Mouse (Mus musculus) midbrain, embryonic 16.5 days (tissue): ENCODE data around the gene Tnpo1. TPM values are rescaled to one million over a fixed set of nuclear protein-coding genes. Genes with fewer than 3 reads are reported as not detected.
A peak's percentile ranks its signal among the peaks of the same experiment; 100 is the strongest.

Experiments used
- ATAC-seq: fragments of 200-750 bp; cut with Nextera tagmentation; 2 replicates; pipeline ENCODE4 v1.8.0; 2017; ENCODE audit warnings: moderate TSS enrichment
- H3K27ac ChIP-seq: fragments of 300-500 bp; sonication (generic); 2 replicates; pipeline ENCODE4 v1.5.1; 2014; ENCODE audit warnings: mild to moderate bottlenecking, low read length, mixed read lengths
- H3K27me3 ChIP-seq: fragments of 300-500 bp; sonication (generic); 2 replicates; pipeline ENCODE4 v1.6.1; 2014; ENCODE audit warnings: low read depth, low read length, mixed read lengths; ENCODE audit not compliant: control insufficient read depth, insufficient read depth
- H3K36me3 ChIP-seq: fragments of 300-500 bp; sonication (generic); 2 replicates; pipeline ENCODE4 v1.6.1; 2014; ENCODE audit warnings: mild to moderate bottlenecking, low read length, moderate library complexity, mixed read lengths; ENCODE audit not compliant: control insufficient read depth, insufficient read depth
- H3K4me1 ChIP-seq: fragments of 300-500 bp; sonication (generic); 2 replicates; pipeline ENCODE4 v1.6.1; 2014; ENCODE audit warnings: mild to moderate bottlenecking, low read length, mixed read lengths; ENCODE audit not compliant: control insufficient read depth, insufficient read depth
- H3K4me2 ChIP-seq: fragments of 300-500 bp; sonication (generic); 2 replicates; pipeline ENCODE4 v1.6.1; 2014; ENCODE audit warnings: mild to moderate bottlenecking, low read length, mixed read lengths
- H3K4me3 ChIP-seq: fragments of 300-500 bp; sonication (generic); 2 replicates; pipeline ENCODE4 v1.5.1; 2014; ENCODE audit warnings: low read depth, mild to moderate bottlenecking, low read length, moderate library complexity, mixed read lengths
- H3K9ac ChIP-seq: fragments of 300-500 bp; sonication (generic); 2 replicates; pipeline ENCODE4 v1.6.1; 2014; ENCODE audit warnings: low read depth, low read length, mixed read lengths
- H3K9me3 ChIP-seq: fragments of 300-500 bp; sonication (generic); replicated peaks from 2 replicates; pipeline ENCODE4 v1.6.1; 2014; ENCODE audit warnings: mild to moderate bottlenecking, low read length, mixed read lengths; ENCODE audit not compliant: control insufficient read depth, poor library complexity, severe bottlenecking
- WGBS: fragments of 180-500 bp; shearing (Covaris S2); extraction: QIAGEN DNeasy Blood & Tissue Kit; methylation state at CpG from one replicate; pipeline ENCODE4 v1.1.7; 2014; 5-methylcytosine and 5-hydroxymethylcytosine counted together
- polyA plus RNA-seq: library from polyadenylated mRNA; unstranded; fragments of >200 nt; fragmentation: Nextera tagmentation; extraction: Ambion mirVana; gene quantifications from 2 replicates; pipeline ENCODE4 v1.2.1, GENCODE M21; 2015

Tnpo1 gene
- polyA plus RNA-seq, 1 experiment from 2014 or later, result 40.8 TPM

- Histone ChIP-seq H3K4me3 (peak within 1 kb of the TSS; percentile 90), H3K36me3 (no peaks in the 10 kb centered on the region), H3K9ac (peak within 1 kb of the TSS; percentile 91), H3K9me3 (no peaks in the 10 kb centered on the region), H3K27ac (peak within 1 kb of the TSS; percentile 90), H3K4me2 (peak within 1 kb of the TSS; percentile 70), H3K27me3 (no peaks in the 10 kb centered on the region), H3K4me1 (peaks cover 8% of the 10 kb centered on the region)
- ATAC-seq, result peak; percentile 98
- under 1% methylated on average over 47 of the region's 61 CpGs for WGBS
Observed at GRCm38 (mm10) chr13:98815147-98815785, 110.9 kb downstream of the Tnpo1 start, which contains the start of gene Fcho2. Gene Fcho2 (minus strand): TSS chr13:98815449.

- H3K36me3 ChIP-seq, result no peaks in the 10 kb centered on the region
- peak overlapping the region; percentile 90 for H3K27ac ChIP-seq
- H3K9ac ChIP-seq, result peak overlapping the region; percentile 91
- peak; percentile 74 for ATAC-seq
- under 1% methylated on average over 73 of the region's 81 CpGs for WGBS
- peaks cover 8% of the 10 kb centered on the region for H3K4me1 ChIP-seq
- peak overlapping the region; percentile 90 for H3K4me3 ChIP-seq
- H3K9me3 ChIP-seq, result no peaks in the 10 kb centered on the region
- no peaks in the 10 kb centered on the region for H3K27me3 ChIP-seq
- H3K4me2 ChIP-seq, result peak overlapping the region; percentile 70
Observed at GRCm38 (mm10) chr13:98814275-98815040, 111.7 kb downstream of the Tnpo1 start.

- Histone ChIP-seq H3K4me1 (peaks cover 8% of the 10 kb centered on the region), H3K9ac (peak overlapping the region; percentile 91; the same call in 1 of the 2 replicates), H3K4me2 (peak overlapping the region; percentile 70), H3K27ac (no peak overlapping the region; the same call in 1 of the 2 replicates), H3K9me3 (no peaks in the 10 kb centered on the region), H3K36me3 (no peaks in the 10 kb centered on the region), H3K4me3 (peak overlapping the region; percentile 90), H3K27me3 (no peaks in the 10 kb centered on the region)
- WGBS, result 27% methylated on average over 12 of the region's 12 CpGs
- no peak for ATAC-seq
Observed at GRCm38 (mm10) chr13:98813596-98814274, 112.4 kb downstream of the Tnpo1 start.

- Histone ChIP-seq H3K4me3 (peak overlapping the region; percentile 14; the same call in 1 of the 2 replicates), H3K36me3 (no peaks in the 10 kb centered on the region), H3K4me2 (peak overlapping the region; percentile 70; the same call in 1 of the 2 replicates)
Observed at GRCm38 (mm10) chr13:98813167-98813566, 113.0 kb downstream of the Tnpo1 start.

GRCm38 (mm10) chr13:98812285-98812684 is 113.9 kb downstream of the Tnpo1 start:
- no peaks in the 10 kb centered on the region for H3K9me3 ChIP-seq
- no peaks in the 10 kb centered on the region for H3K36me3 ChIP-seq
- ATAC-seq, result no peak
- H3K4me1 ChIP-seq, result peaks cover 8% of the 10 kb centered on the region
- H3K27me3 ChIP-seq, result no peaks in the 10 kb centered on the region
- H3K4me2 ChIP-seq, result no peak overlapping the region
- no peak overlapping the region for H3K9ac ChIP-seq
- 77% methylated on average over 4 of the region's 4 CpGs for WGBS
- H3K27ac ChIP-seq, result no peak overlapping the region
- H3K4me3 ChIP-seq, result no peak overlapping the region

More at GRCm38 (mm10) chr13:98813167-98813566, 113.0 kb downstream of the Tnpo1 start:
- 76% methylated on average over 2 of the region's 2 CpGs for WGBS
- H3K9ac ChIP-seq, result no peak overlapping the region
- H3K9me3 ChIP-seq, result no peaks in the 10 kb centered on the region
- H3K4me1 ChIP-seq, result peaks cover 8% of the 10 kb centered on the region
- no peak overlapping the region for H3K27ac ChIP-seq
- H3K27me3 ChIP-seq, result no peaks in the 10 kb centered on the region
- ATAC-seq, result no peak

- Histone ChIP-seq H3K27me3 (no peaks in the 10 kb centered on the region), H3K36me3 (no peaks in the 10 kb centered on the region), H3K9ac (no peak overlapping the region), H3K4me3 (no peak overlapping the region), H3K27ac (no peak overlapping the region), H3K9me3 (no peaks in the 10 kb centered on the region), H3K4me1 (peaks cover 6% of the 10 kb centered on the region), H3K4me2 (no peak overlapping the region)
- ATAC-seq, result no peak
- 69% methylated on average over 6 of the region's 6 CpGs for WGBS
Observed at GRCm38 (mm10) chr13:98810143-98810542, 116.0 kb downstream of the Tnpo1 start.

- H3K27ac ChIP-seq, result no peak overlapping the region
- WGBS, result 98% methylated on average over 1 of the region's 1 CpGs
- no peaks in the 10 kb centered on the region for H3K27me3 ChIP-seq
- no peak overlapping the region for H3K4me2 ChIP-seq
- no peaks in the 10 kb centered on the region for H3K9me3 ChIP-seq
- peaks cover 3% of the 10 kb centered on the region; the same call in 1 of the 2 replicates for H3K36me3 ChIP-seq
- ATAC-seq, result no peak
- H3K4me1 ChIP-seq, result peaks cover 6% of the 10 kb centered on the region
- H3K9ac ChIP-seq, result no peak overlapping the region
- H3K4me3 ChIP-seq, result no peak overlapping the region
Observed at GRCm38 (mm10) chr13:98809087-98809486, 117.1 kb downstream of the Tnpo1 start.

GRCm38 (mm10) chr13:98804480-98804879 is 121.7 kb downstream of the Tnpo1 start:
- Histone ChIP-seq H3K27ac (no peak overlapping the region), H3K4me2 (no peak overlapping the region), H3K4me3 (no peak overlapping the region), H3K9me3 (peaks cover 2% of the 10 kb centered on the region; the same call in 1 of the 2 replicates), H3K4me1 (no peaks in the 10 kb centered on the region), H3K9ac (no peak overlapping the region), H3K36me3 (peaks cover 12% of the 10 kb centered on the region), H3K27me3 (no peaks in the 10 kb centered on the region)
- WGBS, result 90% methylated on average over 1 of the region's 1 CpGs
- no peak for ATAC-seq
